Mouse (Mus musculus) layer of hippocampus, postnatal 14 days (tissue): ENCODE measurements around the gene Nes. TPM values are rescaled to one million over a fixed set of nuclear protein-coding genes. Genes with fewer than 3 reads are reported as not detected.

Experiments used
- DNase-seq, 2 experiments: peaks; one replicate each; pipeline ENCODE4 v3.0.0; 2021 to 2022; ENCODE audit warnings: low spot score in 2 of 2, mixed read lengths in 1 of 2
- total RNA-seq, 2 experiments: library from RNA; stranded (reverse); gene quantifications; 2 replicates each; pipeline ENCODE4 v1.2.3; 2021

The Nes gene
- total RNA-seq, 2 experiments from 2014 or later, result 9.0 to 11.0 TPM

DNA sequence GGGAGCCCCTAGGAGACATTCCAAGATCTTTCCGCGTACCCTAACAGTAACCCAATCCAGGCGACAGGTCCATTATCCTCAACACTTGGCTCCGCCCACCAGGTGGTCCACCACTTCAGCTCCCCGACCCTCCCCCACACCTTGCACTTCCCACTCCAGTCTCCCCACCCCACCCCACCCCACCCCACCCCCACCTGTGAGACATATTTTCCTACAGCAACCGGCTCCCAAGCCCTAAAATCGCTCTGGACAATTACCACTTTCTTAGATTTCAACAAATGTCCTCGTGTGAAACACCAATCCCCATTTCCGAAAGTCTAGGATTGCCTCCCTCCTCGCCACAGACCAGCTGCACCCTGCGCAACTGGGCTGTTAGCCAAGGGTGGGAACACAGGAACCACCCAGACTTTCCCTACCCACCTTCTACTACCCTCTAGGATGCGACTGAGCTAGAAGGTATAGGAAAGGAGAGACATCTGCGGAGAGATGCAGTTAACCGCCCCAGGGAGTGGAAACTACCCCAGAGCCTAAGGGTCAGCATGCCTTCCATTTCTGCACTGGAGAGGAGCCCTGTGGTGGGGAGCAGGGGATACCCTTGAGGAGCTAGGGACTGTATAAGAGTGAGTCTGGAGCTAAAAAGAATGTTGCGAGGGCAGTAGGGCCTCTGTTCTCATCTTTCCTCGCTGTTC, 21.5 kb upstream of the Nes start:
- DNase-seq, result no peak

DNA sequence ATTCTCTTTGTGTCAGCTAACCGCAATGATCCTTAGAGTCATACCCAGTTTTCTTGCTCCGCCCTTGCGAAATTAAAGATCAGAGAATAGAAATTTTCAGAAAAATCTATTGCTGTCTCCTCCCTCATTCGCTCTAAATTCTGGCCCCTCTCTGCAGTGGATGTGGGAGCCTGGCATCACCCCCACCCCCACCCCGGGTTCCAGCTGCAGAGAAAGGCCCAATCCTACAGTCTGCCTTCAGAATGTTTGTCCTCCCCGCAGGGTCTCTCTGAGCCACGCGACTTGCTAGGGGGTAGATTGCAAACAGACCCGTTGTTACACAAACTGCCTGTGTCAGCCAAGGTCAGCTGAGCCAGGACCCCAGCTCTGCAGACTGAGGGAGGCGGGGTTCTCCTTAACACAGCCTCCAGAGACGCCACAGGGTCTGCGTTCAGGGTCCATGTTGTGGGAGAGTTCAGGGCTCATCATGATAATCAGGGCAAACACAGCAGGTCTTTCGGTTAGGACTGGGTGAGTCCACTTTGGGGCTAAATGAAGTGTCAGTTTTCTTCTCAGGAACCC, 20.8 kb upstream of the Nes start:
- no peak for DNase-seq

DNA sequence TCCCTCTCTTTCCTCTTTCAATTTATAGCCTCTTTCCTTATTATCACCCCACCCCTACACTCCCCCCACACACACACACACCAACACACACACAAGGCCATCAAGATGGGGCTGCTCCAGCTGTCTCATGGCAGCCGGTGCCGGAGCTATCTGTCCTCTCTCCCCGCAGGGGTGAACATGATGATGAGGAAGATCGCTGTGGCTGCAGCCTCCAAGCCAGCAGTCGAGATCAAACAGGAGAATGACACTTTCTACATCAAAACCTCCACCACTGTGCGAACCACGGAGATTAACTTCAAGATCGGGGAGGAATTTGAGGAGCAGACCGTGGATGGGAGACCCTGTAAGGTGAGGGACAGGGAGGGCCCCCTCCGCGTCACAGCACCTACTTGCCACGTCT, 18.9 kb upstream of the Nes start:
- no peak for DNase-seq

DNA sequence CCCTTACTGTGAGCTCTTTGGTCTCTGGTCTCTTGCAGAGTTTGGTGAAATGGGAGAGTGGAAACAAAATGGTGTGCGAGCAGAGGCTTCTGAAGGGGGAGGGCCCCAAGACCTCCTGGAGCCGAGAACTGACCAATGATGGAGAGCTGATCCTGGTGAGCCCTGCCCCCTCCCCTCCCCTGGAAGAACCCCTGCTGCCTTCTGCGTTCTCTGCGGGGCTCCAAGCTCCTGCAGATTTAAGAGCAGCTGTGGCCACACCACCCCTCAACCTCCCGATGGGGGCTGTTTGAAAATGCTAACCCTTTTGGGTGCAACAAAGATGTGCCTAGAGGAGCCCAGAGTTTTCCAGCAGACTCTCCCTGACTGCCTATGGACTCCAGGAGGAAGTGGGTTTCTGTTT, 18.4 kb upstream of the Nes start:
- no peak for DNase-seq

DNA sequence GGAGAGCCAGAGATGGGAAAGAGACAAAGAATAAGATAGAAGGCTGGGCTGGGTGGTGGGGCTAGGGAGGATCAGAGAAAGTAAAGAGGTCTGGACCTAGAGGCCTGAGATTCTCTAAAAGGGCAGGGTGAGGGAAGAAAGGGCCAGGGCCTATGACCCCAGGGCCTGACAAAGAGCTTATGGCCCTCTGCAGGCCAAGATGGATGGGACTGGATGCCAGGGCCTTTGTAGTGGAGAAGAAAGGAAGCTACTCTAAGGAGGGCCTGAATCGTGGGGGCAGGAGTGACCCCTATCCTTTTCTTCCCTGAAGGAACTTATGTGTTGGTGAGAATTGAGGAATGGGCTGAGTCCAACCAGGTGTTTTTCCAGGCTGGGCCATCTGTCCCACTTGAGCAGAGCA, 12.8 kb upstream of the Nes start:
- no peak for DNase-seq

DNA sequence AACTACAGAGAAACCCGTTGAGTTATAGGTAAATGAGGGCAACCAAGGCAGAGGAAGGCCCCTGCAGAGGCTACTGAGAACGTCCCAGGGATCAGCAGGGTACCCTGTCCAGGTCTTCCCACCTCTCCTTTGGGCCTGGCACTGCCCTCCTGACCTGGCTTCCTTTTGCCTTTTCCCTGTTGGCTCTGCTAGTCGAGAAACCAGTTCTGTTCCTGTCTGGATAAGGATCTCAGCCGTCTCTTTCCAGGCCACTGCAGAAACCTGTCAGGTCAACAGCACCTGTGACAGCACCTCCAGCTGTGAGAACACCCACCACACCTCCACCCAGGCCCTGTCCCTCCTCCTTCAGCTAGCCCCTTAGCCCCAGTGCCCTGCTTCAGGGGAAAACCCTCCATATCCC, 12.4 kb upstream of the Nes start:
- DNase-seq, result no peak

DNA sequence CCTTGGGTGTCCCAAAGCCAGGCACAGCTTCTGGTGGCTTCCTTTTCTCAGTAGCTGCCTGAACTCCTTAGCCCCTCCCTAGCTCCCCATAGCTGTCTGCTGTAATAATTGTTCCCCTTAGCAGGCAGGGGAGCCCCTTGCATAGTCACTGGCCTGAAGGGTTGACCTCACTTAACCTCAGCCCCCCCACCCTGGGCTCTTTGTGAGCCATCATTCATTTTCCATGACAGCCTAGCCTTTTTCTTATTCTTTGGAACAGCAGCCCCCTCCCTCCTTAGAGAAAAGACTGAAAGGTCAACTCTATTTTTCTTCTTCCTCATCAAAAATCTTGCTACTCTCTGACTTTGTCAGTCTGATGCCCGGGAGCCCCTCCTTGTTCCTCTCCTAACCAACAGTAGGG, 11.9 kb upstream of the Nes start:
- no peak for DNase-seq

DNA sequence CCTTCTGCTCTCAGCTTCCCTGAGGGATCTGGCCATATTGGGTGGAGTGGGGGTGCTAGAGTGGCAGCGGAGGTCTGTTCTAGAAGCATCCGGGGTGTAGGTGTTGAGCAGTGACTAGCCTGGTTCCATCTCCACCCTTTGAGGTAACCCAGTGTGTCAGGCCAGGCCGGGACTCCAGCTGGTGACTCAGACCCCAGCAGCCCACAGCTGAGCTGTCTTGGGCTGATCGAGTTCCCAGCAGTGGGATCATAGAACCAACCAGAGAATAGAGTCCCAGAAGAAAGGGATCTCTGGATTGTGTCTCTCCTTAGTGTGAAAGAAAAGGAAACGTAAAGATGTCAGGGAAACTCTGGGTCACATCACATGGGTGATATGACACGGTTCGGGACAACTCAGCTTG, 11.5 kb upstream of the Nes start:
- DNase-seq, result no peak

DNA sequence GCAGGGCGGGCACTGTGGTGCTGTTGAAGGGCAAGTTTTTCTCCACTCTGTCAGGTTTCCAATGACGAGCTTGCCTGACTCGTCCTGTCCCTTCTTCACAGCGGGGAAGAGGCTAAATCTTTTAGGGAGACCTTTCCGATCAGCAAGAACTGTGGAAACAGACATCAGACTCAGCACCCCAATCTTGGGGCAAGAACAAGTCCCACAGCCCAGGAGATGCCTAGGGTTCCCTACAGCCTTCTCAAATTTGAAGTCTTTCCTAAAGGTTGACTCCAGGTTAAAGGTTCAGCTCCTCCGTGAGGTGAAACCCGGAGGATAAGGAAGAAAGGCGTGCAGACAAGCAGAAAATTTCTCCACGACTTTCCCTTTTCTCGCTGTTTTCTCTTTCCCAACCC, 10.7 kb upstream of the Nes start:
- DNase-seq, result no peak

DNA sequence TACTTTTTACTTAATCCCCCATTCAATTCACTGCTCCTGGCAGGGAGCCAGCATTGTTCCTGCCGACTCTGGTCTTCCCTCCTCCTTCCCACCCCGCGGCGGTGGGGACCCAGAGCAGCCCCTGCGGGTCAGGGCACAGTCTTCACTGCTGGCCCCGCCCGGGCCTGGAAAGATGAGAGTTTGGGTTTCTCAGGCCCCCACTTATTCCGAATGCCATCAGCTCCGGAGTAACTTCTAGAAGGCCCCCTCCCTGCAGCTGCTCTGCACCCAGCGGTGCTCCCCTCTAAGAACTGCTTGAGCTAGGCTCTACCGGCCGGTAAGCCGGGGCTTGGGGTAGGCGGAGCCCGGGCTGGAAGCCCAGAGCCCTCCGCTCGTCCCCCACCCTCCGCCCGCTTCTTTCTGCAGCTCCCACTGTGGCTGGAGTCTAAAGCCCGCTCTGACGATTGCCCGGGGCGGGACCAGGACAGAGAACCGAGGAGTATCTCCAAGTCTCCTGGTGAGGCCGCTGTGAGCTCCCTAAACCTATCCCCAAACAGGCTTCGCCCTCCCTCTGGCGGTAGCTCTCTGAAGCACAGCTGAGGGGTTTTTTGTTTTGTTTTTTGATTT, 10.2 kb upstream of the Nes start:
- peak; percentile 79 to 89 for DNase-seq

DNA sequence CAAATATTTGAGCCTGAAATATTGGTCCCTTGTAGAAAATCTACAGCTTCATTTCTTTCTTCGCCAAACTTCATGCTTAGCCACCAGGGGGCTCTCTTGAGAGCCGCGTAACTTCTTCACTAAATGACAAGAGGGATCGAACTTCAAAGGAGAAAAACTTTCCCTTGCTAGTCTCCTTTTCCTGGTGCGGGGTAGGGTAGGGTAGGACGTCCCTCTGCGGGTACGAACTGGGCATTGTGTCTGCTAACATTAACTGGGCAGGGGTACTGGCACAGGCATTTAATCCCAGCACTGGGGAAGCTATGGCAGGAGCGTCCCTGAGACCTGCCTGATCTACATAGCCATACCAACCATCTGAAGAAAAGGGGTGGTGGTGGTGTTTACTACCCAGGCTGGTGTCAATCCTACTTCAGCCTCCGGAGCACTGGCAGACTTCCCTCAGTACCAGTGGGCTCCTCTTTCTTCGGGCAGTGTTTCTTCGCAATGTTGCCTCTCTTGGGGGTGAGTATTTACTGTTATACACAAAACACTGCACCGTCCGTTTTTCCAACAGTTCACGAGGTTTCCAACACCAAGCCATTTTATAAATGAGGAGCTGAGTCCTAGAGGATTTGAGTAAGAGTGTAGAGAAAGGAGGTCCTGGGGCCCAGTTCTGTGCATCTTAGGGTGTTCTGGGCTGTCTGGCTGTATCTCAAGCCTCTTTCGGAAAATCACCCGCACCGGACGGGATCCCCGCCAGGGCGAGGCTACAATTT, 517 bp upstream of the Nes start:
- DNase-seq, result peak; percentile 48 to 58

DNA sequence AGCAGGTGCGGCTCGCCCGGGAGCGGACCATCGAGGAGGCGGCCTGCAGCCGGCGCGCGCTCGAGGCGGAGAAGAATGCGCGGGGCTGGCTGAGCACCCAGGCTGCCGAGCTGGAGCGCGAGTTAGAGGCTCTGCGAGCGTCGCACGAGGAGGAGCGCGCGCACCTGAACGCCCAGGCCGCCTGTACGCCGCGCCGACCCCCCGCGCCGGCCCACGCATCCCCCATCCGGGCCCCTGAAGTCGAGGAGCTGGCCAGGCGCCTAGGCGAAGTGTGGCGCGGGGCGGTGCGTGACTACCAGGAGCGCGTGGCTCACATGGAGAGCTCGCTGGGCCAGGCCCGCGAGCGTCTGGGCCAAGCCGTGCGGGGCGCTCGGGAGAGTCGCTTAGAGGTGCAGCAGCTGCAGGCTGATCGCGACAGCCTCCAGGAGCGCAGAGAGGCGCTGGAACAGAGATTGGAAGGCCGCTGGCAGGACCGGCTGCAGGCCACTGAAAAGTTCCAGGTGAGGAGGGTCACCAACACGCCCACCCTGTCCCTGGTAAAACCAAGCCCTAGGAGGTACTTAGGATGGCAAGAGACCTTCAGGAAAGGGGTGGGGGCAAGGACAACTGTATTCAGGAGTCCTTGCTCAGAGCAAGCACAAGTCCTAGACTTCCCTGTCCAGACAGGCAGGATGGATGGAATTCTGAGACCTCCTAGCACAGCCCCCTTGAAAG, 768 bp downstream of the Nes start:
- DNase-seq, result no peak

DNA sequence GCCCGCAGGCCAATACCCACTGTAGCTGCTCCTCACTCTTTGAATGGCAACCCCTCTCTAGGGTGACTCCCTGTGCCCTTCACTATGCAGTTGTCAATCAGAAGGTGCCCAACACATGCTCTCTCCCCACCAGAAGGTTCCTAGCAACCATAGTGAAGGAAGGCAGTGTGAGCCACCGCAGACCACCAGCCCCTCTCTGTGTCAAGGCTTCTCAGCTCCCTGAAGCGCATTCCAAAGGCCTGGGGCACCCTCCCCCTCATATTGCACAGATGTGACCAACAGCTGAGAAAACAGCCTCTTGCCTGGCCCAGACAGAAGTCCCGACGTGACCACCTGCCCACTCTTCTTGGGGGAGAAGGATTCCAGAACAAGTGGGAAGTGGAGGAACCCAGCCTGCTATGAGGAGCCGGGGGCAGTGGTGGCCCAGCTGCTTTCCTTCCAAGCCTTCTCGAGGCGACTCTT, 1.4 kb downstream of the Nes start:
- DNase-seq, result no peak

DNA sequence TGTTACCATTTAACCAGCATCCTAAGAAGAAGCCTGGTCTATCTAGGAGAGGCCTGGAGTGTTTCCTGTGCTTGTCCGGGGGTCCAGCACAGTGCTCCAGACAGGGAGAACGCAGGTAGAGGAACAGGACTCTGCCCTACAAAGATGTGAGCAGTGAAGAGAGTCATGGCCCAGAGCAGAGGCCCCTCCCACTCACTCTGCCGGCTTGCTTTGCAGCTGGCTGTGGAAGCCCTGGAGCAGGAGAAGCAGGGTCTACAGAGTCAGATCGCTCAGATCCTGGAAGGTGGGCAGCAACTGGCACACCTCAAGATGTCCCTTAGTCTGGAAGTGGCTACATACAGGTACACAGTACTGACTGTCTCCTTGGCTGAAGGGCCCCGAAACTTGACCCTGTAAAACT, 1.9 kb downstream of the Nes start:
- DNase-seq, result no peak

DNA sequence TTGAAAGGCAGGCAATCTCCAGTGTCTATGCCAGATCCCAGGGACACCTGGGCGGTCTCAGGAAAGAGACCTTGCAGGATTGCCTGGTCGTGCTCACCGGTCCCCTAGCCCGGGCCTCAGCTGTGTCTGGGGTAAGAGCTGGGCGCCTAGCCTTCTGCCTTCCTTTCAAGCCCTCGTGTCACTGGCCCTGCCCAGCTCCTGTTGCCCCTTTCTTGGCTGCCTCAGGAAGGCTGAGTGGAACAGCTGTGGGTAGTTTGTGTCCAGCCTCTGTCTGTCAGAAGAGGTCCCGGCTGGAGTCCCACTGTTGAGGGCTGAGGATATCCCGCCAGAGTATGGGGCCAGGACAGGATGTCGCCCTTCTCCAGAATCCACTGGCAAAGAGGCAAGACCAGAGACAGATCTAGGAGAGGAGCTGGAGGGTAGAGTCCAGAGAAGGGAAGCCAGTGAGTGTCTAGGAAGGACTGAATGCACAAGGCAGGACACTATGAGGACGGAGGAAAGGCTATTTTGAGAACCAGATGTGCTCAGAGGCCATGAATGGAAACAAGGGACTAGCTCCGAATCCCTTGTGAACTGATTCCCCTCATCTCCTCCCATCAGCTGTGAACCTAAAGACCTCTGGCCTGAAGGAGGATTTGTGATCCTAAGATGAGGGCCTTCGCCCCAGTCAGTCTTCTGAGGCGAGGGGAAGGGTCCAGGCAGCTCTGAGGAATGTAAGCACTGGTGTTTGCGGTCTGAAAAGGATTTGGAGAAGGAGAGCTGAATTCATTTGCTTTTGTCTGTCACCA, 2.9 kb downstream of the Nes start:
- DNase-seq, result no peak

DNA sequence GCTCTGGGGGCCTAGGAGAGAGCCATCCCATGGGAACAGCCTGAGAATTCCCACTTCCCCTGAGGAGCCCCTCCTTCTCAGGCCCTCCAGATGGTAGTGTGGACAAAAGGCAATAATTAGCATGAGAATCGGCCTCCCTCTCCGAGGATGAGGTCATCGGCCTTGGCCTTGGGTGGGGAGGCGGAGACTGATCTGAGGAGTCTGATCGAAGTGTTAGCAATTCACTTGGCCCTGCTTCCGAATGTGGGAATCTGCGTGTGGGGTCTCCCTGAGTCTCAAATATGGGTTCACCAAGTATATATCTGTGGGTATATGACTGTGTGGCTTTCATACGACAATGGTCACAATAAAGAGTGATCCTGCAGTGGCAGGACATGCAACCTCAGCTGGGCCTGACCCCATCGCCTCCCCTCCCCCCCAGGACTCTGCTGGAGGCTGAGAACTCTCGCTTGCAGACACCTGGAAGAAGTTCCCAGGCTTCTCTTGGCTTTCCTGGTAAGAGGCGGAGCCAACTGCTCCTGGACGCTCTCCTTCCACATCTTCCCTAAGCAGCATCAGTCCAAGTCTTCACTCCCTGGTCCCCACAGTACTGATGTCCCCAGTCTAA, 3.6 kb downstream of the Nes start:
- no peak for DNase-seq

DNA sequence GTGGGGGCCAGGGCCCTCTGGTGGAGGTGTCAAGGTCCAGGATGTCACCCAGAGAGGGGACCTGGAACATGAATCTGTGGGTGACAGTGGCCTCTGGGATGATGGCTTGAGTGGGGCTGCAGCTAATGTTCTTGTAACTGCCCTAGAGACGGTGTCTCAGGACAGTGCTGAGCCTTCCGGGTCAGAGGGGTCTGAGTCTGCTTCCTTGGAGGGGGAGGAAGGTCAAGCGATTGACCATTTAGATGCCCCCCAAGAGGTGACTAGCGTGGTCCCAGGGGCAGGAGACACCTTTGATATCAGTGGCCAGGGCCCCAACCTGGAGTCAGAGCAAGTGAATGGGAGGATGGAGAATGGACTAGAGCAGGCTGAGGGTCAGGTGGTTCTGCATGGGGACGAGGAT, 8.6 kb downstream of the Nes start:
- no peak for DNase-seq

DNA sequence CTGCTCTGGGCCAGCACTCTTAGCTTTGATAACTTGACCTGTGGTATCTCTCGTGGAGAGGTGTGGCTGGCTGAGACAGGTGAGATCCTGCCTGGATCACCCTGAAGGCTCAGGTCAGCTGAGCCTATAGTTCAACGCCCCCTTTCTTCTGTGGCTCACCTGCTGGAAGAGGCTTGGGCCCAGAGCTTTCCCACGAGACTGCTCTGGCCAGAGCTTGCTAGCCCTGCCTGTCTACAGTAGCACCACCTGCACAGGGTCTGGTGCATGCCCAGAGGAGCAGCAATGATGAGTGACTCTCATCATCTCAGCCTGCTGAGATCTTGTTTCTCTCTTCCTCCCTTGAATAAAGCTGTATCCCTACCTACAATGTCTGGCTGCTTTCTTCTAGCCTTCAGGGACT, 9.2 kb downstream of the Nes start:
- DNase-seq, result no peak

DNA sequence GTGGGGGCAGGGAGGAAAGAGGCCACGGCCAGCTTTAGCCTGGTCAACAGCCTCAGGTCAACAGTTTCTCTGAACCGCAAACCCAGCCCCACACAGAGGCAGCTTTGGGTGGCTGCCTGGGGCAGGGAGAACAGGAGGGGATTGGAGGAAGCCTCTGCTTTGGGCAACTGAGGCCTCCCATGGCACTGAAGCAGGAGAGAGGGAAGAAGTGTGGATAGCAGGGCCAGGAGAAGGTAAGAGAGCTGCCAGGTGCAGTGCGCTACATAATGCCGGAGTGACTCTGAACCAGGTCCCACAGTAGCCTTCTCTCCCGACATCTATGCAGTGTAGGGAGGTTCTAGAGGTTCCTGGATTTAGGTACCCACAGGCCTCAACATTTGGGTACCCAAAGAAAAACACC, 9.8 kb downstream of the Nes start:
- no peak for DNase-seq

DNA sequence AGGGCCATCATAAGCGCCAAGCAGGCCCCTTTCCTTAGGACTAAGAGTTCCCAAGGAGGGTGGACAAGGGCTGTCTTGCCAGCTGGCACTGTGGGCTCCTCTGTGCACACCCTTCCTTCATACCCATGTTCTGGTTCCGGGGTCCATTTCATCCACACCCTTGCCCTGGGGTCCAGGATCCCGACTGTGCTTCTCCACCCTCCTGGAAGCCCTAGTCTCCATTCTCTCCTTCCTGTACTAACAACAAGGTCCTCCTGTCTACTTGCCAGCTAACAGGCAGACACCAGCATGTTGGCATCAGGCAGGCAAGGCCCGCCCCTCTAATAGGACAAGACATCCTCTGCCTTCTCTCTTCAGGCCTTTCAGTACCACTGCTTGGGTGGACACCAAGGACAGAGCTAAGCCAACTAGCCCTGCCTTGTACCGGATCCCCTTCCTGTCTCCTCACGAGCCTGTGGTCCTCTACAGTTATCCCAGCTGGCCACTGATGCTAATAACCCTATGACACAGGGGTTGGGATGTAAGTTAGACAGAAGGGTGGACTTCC, 10.4 kb downstream of the Nes start:
- no peak for DNase-seq
